Mouse (Mus musculus): ENCODE results near the gene Cdc42ep2. TPM values are rescaled to one million over a fixed set of nuclear protein-coding genes. Genes with fewer than 3 reads are reported as not detected.
"Not testable (repeated sequence)": the region's sequence is repeated elsewhere in the genome, so short reads cannot be mapped to it uniquely, and the experiment has no call there.

Gene Cdc42ep2
- total RNA-seq, 2 experiments from 2014 or later: 3.4 to 3.8 TPM

DNA sequence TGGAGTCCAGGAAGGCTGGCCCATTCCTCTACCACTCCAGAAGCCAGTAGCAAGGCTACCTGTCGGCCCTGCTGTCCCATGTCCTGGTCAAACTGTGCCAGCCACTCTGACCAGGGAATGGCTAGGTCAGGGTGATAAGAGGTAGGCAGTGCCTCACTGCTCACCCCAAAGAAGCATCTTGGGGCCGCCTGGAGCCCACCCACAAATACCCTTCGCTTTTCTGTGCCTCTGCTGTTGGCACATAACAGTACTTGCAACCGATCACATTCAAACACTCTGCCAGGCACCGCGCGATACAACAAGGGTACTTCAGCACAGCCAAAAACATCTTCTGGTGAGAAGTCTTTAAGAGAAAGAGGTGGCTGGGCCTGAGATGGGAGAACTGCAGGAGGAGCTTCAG, 32.4 kb downstream of the Cdc42ep2 start:
- TF ChIP-seq CTCF (conservative IDR thresholded peaks at IDR 0.05): no peak
- DNase-seq (ENCODE audit: low spot score in 2 of 2): no peak
- no peak overlapping the region for H3K4me3 ChIP-seq
- H3K27ac ChIP-seq: no peak overlapping the region

DNA sequence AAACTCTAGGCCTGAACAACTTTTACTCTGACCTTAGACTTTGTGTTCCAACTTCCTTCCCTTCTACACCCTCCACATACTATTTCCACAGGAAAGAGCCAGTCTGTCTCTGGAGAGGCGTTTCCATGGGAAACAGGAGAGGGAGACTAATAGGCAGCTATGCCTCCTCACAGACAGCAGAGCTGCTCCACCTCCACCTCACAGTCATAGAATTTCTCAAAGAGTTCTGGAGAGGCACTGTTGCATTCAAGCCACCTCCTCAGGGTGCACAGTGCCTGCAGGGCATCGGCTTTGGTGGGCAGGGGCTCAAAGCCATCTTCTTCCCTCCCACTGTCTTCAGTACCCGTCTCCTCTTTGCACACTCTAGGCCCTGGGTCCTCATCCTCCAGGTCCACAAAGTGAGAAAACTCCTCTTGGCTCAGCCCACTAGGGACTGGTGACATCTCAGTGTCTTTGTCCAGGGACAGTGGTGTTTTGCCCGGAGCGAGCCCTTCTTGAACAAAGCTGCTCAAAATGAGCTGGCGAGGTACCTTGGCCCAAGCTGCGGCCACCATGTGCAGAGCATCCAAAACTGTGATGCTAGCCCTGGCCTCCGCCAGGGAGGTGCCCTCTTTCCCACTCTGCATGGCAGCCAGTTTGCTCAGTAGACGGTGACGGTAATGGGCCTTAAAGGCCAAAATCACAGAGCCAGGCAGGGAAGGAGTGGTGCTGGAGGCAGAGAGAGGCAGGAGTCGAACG, 32.9 kb downstream of the Cdc42ep2 start:
- H3K27ac ChIP-seq: no peak overlapping the region
- H3K4me3 ChIP-seq: no peak overlapping the region
- TF ChIP-seq CTCF (conservative IDR thresholded peaks at IDR 0.05): no peak
- no peak for DNase-seq (ENCODE audit: low spot score in 2 of 2)

DNA sequence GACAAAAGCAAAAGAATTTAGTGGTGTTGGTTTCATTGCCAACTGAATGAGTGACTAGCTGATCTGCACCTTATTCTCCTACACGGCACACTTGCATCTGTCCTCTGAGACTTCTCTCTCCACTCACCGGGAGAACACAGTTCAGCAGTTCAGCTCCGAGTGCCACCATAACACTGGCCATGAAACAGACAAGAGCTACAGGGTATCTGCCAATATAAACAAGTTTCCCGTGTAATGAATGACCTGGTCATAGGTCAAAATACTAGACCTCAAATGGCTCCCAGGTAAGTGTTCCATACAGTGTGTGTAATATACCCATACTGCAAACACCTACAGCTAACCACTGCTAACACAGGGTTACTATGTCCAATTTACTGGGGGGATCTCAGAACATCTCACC, 35.4 kb downstream of the Cdc42ep2 start:
- Histone ChIP-seq H3K4me3 (no peak overlapping the region), H3K27ac (no peak overlapping the region)
- DNase-seq (ENCODE audit: low spot score in 2 of 2): no peak
- TF ChIP-seq CTCF (conservative IDR thresholded peaks at IDR 0.05): no peak

DNA sequence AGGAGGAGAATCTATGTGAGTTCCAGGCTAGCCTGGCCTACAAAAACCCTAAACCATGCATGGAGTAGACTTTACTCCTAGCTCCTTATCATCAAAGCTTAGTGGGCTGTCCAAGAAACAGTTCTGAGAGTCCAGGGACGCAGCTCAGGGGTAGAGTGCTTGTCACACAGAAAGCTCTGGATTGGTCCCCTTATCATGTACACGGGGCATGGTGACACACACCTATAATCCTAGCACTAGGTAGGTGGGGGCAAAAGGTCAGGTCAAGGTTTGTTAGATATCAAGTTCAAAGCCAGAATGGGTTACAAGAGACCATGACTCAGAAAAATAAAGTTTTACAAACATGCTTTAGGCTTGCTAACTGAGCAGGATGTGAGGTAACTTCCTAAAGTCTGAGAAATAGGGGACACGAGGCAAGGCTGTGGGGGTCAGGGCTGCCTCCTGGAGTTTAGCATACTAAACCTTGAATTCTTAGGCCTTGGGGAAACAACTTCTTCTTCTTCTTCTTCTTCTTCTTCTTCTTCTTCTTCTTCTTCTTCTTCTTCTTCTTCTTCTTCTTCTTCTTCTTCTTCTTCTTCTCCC, 37.3 kb downstream of the Cdc42ep2 start:
- TF ChIP-seq CTCF (conservative IDR thresholded peaks at IDR 0.05): no peak
- Histone ChIP-seq H3K4me3 (no peak overlapping the region), H3K27ac (no peak overlapping the region)
- DNase-seq (ENCODE audit: low spot score in 2 of 2): no peak

DNA sequence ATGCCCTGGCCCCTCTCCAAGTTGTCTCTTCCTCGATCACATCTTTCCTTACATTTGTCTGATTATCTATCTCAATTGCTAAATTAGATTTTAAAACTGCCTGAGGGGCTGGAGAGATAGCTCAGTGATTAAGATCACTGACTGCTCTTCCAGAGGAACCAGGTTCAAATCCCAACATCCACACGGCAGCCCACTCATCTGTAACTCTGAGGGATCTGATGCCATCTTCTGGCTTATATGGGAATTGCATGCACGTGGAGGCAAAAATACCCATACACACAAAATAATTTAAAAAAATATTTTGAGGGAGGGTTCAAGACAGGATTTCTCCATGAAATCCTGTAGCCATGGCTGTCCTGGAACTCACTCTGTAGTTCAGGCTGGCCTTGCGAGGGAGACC, 38.8 kb downstream of the Cdc42ep2 start:
- no peak for DNase-seq (ENCODE audit: low spot score in 2 of 2)
- no peak overlapping the region for H3K4me3 ChIP-seq
- peak; percentile 76 for TF ChIP-seq CTCF (conservative IDR thresholded peaks at IDR 0.05)
- H3K27ac ChIP-seq: no peak overlapping the region

GRCm38 (mm10) chr19:5883935-5884334, 40.7 kb downstream of the Cdc42ep2 start:
- DNase-seq (ENCODE audit: low spot score in 2 of 2): no peak
- no peak overlapping the region for H3K27ac ChIP-seq
- H3K4me3 ChIP-seq: no peak overlapping the region
- no peak for TF ChIP-seq CTCF (conservative IDR thresholded peaks at IDR 0.05)

DNA sequence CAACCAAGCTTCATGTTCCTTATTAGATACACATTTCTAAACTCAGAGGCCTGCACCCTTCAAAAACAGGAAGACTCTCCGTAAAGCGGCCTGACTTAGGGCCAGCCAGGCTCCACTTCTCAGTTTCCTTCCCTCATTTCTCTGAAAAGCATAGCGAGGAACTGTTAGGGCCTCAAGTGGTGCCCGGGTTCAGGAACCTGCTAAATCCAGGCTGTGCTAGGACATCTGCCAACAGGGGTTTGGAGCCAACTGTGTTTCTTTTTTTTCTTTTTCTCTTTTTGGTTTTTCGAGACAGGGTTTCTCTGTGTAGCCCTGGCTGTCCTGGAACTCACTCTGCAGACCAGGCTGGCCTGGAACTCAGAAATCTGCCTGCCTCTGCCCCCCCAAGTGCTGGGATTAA, 42.5 kb downstream of the Cdc42ep2 start:
- H3K4me3 ChIP-seq; DNase-seq (ENCODE audit: low spot score in 2 of 2); H3K27ac ChIP-seq: not testable (repeated sequence)

DNA sequence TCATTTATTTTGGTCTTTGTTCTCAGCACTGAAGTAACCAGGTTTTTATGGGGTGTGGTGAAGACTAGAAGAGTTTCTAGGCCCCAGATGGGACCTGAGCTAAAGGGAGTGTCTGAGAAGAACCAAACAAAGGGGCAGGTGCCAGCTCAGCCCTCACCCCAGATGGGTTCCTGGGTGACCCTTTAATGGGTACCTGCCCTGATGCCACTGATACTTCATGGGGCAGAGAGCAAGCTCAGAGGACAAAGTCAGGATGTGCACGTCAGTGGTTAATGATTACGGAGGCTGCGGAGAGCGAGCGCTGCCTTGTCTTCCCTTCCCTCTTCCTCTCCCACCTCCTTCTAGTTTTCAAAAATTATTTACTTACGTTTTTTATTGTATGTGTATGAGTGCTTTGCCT, 43.5 kb downstream of the Cdc42ep2 start:
- no peak overlapping the region for H3K27ac ChIP-seq

DNA sequence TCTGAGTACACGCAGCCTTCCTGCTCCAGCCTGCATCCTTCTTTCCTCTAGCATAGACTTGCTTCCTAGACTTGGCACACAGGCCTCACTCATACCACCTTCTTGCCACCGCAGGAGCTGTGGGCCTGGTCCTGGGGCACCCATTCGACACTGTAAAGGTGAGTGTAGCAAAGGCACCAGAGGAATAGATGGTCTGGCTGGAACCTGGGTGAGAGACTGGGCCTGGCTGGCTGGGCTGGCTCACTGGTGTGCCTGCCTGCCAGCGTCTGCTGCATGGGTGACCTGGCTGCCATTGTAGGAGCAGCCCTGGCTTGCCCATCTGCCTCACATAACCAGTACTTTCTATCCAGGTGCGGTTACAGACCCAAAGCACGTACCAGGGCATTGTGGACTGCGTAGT, 44.9 kb downstream of the Cdc42ep2 start:
- no peak overlapping the region for H3K27ac ChIP-seq

More for the DNA sequence above, 43.5 kb downstream of the Cdc42ep2 start:
- H3K4me3 ChIP-seq: no peak overlapping the region
- DNase-seq (ENCODE audit: low spot score in 2 of 2): no peak
- no peak for TF ChIP-seq CTCF (conservative IDR thresholded peaks at IDR 0.05)

DNA sequence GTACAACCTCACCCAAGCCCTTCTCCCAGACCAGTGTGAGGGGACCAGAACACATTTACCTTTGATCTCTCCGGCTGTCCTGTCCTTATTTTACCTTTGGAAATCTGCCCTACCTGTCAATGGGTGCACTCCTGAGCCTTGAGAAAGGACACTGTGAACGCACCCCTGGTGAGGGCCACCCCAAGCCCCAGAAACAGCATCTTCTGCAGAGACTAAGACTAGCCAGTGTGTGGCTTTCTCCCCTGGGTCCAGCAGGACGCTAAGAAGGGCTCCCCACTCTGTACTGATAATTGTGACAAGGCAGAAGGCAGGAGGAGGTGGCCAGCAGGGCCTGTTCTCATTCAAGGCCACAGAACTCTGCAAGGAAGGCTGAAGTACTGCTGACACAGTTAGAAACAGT, 45.7 kb downstream of the Cdc42ep2 start:
- DNase-seq (ENCODE audit: low spot score in 2 of 2): no peak
- Histone ChIP-seq H3K27ac (peak overlapping the region; percentile 89; the same call in 1 of the 2 replicates), H3K4me3 (no peak overlapping the region)
- TF ChIP-seq CTCF (conservative IDR thresholded peaks at IDR 0.05): no peak

More for the DNA sequence above, 44.9 kb downstream of the Cdc42ep2 start:
- DNase-seq (ENCODE audit: low spot score in 2 of 2): no peak
- no peak for TF ChIP-seq CTCF (conservative IDR thresholded peaks at IDR 0.05)
- no peak overlapping the region for H3K4me3 ChIP-seq

DNA sequence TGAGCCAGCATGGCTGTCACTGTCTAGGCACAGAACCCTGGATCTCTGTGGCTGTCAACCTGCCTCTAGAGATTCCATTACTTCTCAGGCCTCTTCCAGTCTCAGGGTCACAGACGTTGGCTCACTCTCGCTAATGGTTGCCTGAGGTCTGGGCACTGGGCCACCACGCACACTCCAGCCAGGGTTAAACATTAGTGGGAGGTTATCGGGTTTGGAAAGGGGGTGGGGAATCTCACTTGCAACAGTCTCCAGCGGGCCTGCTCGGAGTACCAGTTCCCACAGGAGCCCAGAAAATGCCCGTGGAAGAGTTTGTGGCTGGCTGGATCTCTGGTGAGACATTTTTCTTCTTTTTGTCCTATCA, 46.3 kb downstream of the Cdc42ep2 start:
- H3K4me3 ChIP-seq: peak overlapping the region; percentile 33; the same call in 1 of the 2 replicates
- TF ChIP-seq CTCF (conservative IDR thresholded peaks at IDR 0.05): no peak

GRCm38 (mm10) chr19:5877618-5878361, 46.8 kb downstream of the Cdc42ep2 start, which contains the start of gene Slc25a45:
Gene Slc25a45, plus strand, starts transcription at chr19:5877808.
- peak within 1 kb of the TSS; percentile 33 for H3K4me3 ChIP-seq
- peak; percentile 68 to 75 for DNase-seq (ENCODE audit: low spot score in 2 of 2)
- TF ChIP-seq CTCF (conservative IDR thresholded peaks at IDR 0.05): peak; percentile 88
- peak within 1 kb of the TSS; percentile 89 for H3K27ac ChIP-seq

More for the DNA sequence above, 46.3 kb downstream of the Cdc42ep2 start:
- peak overlapping the region; percentile 89 for H3K27ac ChIP-seq
- DNase-seq (ENCODE audit: low spot score in 2 of 2): no peak

GRCm38 (mm10) chr19:5874969-5875480, 49.6 kb downstream of the Cdc42ep2 start, which contains the start of gene Frmd8:
Gene Frmd8, minus strand, starts transcription at chr19:5875274.
- Histone ChIP-seq H3K27ac (peak within 1 kb of the TSS; percentile 74), H3K4me3 (peak within 1 kb of the TSS; percentile 75)
- peak; percentile 84 to 91 for DNase-seq (ENCODE audit: low spot score in 2 of 2)
- TF ChIP-seq CTCF (conservative IDR thresholded peaks at IDR 0.05): no peak

Data from layer of hippocampus, adult 2 months (tissue).